Mouse (Mus musculus): ENCODE results near the gene A430078G23Rik. TPM values are rescaled to one million over a fixed set of nuclear protein-coding genes. Genes with fewer than 3 reads are reported as not detected.

A430078G23Rik gene
- polyA plus RNA-seq, 1 experiment from 2014 or later = 0.11 TPM

Other genes starting within 250 kb of the A430078G23Rik start
- 38.4 and 40.2 TPM in 2 replicates for gene Insr, start 73.8 kb upstream of the A430078G23Rik start, polyA plus RNA-seq (2015; fragmentation: Nextera tagmentation; extraction: Ambion mirVana)
- gene Arhgef18, start 39.6 kb downstream of the A430078G23Rik start, polyA plus RNA-seq (2015; fragmentation: Nextera tagmentation; extraction: Ambion mirVana) = 8.4 and 10.4 TPM in 2 replicates
- gene Pex11g, start 114.3 kb downstream of the A430078G23Rik start, polyA plus RNA-seq (2015; fragmentation: Nextera tagmentation; extraction: Ambion mirVana) = 4.5 and 6.3 TPM in 2 replicates
- gene Tex45, start 117.4 kb downstream of the A430078G23Rik start, polyA plus RNA-seq (2015; fragmentation: Nextera tagmentation; extraction: Ambion mirVana) = not detected in 2 replicates
- gene Zfp358, start 139.7 kb downstream of the A430078G23Rik start, polyA plus RNA-seq (2015; fragmentation: Nextera tagmentation; extraction: Ambion mirVana) = 57.0 and 57.8 TPM in 2 replicates
- 54.3 and 54.7 TPM in 2 replicates for gene Mcoln1, start 147.0 kb downstream of the A430078G23Rik start, polyA plus RNA-seq (2015; fragmentation: Nextera tagmentation; extraction: Ambion mirVana)
- 23.5 and 25.4 TPM in 2 replicates for gene Pnpla6, start 162.0 kb downstream of the A430078G23Rik start, polyA plus RNA-seq (2015; fragmentation: Nextera tagmentation; extraction: Ambion mirVana)
- gene C330021F23Rik, start 214.6 kb downstream of the A430078G23Rik start, polyA plus RNA-seq (2015; fragmentation: Nextera tagmentation; extraction: Ambion mirVana) = 0.65 and 0.79 TPM in 2 replicates
- gene Camsap3, start 233.9 kb downstream of the A430078G23Rik start, polyA plus RNA-seq (2015; fragmentation: Nextera tagmentation; extraction: Ambion mirVana) = 6.6 and 7.2 TPM in 2 replicates